Mouse (Mus musculus) embryonic fibroblast, embryonic 13.5 days (primary cell): ENCODE measurements at regions not wholly inside any gene's neighbourhood (a gene's known extent, or its start where the extent isn't known, plus 50 kb on each side); places are given as distances from the start of the nearest gene placed in this dataset.

Experiments used
- CTCF ChIP-seq: IDR thresholded peaks from 2 replicates; pipeline ENCODE4 v1.5.1; 2011; ENCODE audit warnings: mild to moderate bottlenecking, control low read depth, low read length, moderate library complexity, borderline replicate concordance; ENCODE audit not compliant: insufficient read depth
- POLR2A ChIP-seq: IDR thresholded peaks from 2 replicates; pipeline ENCODE4 v1.6.1; 2011; ENCODE audit warnings: low read depth, mild to moderate bottlenecking, control low read depth, low read length, moderate library complexity

- no peak for TF ChIP-seq CTCF
- no peak for TF ChIP-seq POLR2A
Observed at GRCm38 (mm10) chr17:4813666-4814065, 180.5 kb upstream of the Arid1b start.
